Mouse (Mus musculus) right cerebral cortex, postnatal 10 days (tissue): Measurements from ENCODE around the gene Ube2c.

Experiments used
- DNase-seq, 2 experiments: peaks; one replicate each; pipeline ENCODE4 v3.0.0; 2021; ENCODE audit warnings: low spot score in 2 of 2

Gene Ube2c

GRCm38 (mm10) chr2:164769258-164770037 lies at the start of gene Ube2c:
Ube2c (plus strand) TSS chr2:164769898.
- peak; percentile 99 to 100 for DNase-seq

GRCm38 (mm10) chr2:164723276-164723675 lies 46.4 kb upstream of the Ube2c start:
- no peak for DNase-seq

DNA sequence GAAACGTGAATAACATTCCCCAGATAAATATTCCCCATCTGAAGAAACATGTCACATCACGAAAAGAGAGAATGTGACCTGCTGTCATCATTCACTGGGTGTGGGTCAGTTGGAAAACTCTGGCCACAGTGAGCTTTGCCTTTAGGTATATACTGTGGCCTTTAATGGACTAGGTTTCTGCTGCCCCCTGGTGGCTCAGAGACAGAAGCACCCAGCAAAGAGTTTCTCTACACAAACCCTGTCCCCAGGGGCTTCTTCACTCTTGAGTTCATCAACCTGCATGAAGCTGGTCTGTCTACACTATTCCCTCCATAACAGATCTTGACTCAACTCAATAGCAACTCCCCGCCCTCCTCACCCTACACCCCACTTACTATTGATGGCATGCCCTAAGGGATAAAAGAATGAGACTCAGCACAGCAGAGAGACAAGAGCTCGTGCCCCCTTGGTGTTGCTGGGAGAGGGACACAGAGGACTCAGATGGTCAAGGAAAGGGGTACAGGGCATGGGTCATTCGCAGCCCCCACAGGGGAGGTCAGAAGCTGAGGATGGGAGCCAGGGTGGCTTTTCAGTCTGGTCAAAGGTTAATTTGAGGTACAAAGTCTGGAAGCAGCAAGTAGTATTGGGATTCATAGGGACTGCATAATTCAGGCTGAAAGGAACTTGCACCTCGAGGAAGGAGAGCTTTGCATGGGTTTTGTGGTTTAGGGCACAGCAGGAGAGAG lies 43.6 kb upstream of the Ube2c start:
- peak; percentile 64 to 74 for DNase-seq

- no peak for DNase-seq
Observed at GRCm38 (mm10) chr2:164731719-164732118, 38.0 kb upstream of the Ube2c start.

- DNase-seq, result no peak
Observed at GRCm38 (mm10) chr2:164733259-164733658, 36.4 kb upstream of the Ube2c start.

DNA sequence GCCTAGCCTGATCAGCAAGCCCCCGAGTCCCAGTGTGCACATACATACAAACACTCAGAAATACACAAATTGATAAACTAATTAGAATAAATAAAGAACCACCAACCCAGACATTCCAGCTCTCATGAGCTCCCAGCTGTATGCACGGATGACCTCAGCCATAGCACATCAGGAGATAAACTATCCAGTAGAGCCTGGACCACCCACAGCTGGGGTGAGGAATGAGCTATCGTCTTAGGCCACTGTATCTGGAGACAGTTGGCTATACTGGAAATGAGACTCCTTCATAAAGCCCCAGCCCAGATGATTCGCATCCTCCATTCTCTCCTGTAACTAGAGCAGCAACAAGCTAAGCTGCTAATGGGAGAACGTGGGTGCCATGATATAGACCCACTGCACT lies 34.9 kb upstream of the Ube2c start:
- no peak for DNase-seq

GRCm38 (mm10) chr2:164735446-164735845 lies 34.3 kb upstream of the Ube2c start:
- no peak for DNase-seq

- no peak for DNase-seq
Observed at GRCm38 (mm10) chr2:164737377-164738090, 32.2 kb upstream of the Ube2c start.

- no peak for DNase-seq
Observed at GRCm38 (mm10) chr2:164739876-164740275, 29.8 kb upstream of the Ube2c start.

DNA sequence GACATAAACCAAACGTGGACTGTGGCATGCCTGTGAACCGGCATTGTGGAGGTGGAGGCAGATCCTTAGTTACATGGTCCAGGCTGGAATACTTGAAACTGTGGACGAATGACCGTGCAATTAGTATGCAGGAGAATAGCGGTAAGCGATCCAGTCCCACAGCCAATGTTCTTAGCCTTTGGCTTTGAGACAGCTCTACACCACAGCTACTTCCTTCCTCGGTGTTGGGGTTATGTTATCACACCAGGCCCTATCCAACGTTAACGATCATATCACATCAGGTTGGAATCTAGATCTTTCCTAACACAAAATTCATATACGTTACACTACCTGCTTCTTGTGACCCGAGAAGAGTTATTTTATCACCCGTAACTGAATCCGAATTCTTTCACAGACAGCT lies 24.7 kb upstream of the Ube2c start:
- no peak for DNase-seq

DNA sequence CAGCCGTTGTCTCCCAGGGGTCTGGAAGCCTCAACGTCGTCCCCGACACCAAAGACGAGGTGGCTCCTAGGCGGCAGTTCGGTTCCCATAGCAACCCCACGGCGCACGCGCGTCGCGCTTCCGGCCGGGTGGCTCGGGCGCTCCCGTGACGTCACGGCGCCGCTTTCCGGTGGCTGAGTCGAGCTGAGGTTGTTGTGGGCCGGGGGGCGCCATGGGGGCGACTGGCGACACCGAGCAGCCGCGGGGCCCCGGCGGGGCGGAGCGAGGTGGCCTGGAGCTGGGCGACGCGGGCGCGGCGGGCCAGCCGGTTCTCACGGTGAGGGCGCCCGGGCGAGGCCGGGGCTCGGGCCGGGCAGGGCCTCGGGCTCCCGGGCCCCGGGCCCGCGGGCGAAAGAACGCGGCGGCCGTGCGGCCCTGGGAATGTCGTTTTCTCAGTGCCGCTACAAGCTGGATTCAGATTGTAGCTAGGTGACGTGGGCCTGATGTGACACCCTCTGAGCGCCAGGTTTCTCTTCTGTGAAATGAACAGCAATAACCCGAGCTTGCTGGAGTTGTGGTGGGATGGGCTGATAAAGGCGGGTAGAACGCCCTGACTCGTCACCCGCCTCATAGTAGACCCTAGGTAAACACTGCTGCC lies 23.7 kb upstream of the Ube2c start, which contains the start of the genes Wfdc3 and Dnttip1:
TSS of gene Wfdc3 (minus strand) at position 89 of the 637 bp plus-strand sequence.
TSS of gene Dnttip1 (plus strand) at position 141 of the 637 bp plus-strand sequence.
- DNase-seq, result peak; percentile 96 to 97

GRCm38 (mm10) chr2:164746693-164747092 lies 23.0 kb upstream of the Ube2c start:
- DNase-seq, result no peak

DNA sequence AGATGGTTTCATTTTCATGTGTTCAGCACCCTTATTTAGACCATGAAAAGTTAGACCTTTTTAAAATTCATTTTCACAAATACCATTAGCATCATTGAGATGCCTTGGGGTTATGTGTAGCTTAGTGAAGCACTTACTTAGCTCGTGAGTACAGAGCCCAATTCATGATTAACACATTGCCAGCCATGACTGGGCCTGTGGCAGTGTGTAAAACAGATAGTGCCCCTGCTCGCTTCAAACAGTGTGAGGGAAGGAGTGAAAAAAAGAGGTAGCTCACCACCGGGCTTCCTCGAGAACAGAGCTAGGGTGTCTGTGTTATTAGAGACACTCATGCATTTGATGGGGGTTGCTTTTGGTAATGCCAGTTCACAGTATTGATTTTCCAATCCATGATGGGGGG lies 21.5 kb upstream of the Ube2c start:
- no peak for DNase-seq

DNA sequence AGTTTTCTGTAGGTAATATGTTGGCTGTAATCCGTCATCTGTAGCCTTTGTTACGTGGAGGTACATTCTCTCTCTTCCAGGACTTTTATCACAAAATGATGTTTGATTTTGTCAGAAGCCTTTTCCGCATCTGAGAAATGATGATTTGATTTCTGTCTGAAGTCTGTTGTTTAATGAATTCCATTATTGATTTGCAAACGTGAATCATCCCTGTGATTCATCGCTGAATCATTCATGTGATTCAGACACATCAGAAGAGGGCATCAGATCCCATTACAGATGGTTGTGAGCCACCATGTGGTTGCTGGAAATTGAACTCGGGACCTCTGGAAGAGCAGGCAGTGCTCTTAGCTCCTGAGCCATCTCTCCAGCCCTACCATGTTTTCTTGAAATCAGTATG lies 20.7 kb upstream of the Ube2c start:
- no peak for DNase-seq

GRCm38 (mm10) chr2:164752454-164752853 lies 17.2 kb upstream of the Ube2c start:
- DNase-seq, result no peak

- DNase-seq, result no peak
Observed at GRCm38 (mm10) chr2:164754105-164754504, 15.6 kb upstream of the Ube2c start.

DNA sequence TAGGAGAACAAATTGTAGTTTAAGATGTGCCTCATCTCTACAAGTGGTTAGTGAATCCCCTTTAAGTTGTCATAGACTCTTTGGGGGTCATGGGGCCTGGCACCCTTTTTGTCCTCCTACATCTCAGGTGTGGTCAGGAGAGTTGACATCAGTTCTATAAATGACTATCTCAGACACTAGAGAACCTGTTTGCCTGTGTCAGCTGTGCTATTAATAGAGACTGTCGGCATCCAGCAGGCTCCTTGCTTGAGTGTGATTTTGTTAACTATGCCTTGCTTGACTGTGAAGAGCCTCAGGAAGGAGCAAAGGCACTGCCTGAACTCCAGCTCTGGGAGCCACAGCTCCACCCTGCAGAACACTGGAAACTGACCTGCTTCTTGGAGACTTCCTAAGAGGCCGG lies 14.9 kb upstream of the Ube2c start:
- no peak for DNase-seq

- DNase-seq, result no peak
Observed at GRCm38 (mm10) chr2:164757841-164758240, 11.9 kb upstream of the Ube2c start.

- no peak for DNase-seq
Observed at GRCm38 (mm10) chr2:164758692-164759091, 11.0 kb upstream of the Ube2c start.

DNA sequence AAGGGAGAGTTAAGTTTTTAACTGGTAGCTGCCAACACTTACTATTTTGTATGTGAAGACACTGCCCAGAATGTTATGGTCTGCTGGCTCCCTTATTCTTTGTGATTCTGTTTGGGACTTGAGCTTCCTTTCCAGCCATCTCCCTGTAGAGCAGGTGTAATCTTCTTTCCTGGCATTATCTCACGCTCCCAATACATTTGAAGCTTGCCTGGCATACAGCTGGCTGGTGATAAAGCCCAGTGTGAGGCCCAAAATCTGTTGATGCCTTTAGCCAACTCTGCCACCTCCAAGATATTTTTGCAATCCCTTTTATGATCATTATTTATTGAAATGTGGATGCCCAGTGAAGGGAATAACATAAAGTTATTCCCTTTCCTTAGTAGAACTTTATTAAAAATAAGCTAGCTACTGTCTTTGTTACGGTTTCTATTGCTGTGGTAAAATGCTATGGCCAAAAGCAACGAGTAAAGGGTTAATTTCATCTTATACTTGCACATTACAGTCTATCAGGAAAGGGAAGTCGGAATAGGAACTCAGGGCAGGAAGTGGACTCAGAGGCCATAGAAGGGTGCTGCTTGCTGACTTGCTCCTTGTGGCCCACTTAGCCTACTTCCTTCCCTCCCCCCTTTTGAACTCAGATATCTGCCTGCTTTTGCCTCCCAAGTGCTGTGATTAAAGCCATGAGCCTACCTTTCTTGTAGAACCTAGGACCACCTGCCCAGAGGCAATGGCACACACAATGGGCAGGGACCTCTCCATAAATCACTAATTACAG lies 9.5 kb upstream of the Ube2c start:
- no peak for DNase-seq

DNA sequence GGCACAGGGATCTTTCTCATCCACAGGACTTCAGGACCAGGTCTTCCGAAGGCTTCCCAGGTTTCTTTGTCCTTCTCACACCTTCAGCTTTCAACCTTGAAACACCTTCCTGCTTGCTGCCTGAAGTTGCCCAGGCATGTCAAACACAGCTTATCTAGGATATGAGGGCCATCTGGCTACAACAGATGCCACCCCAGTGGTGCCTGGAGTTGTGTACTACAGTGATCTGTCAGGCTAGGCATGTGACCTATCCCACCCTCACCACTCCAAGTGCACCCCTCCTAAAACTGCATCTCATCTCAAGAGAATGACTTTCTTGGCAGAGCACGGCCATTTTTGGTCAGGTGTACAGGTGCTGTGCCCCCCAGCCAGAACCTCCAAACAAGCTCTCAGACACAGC lies 8.2 kb upstream of the Ube2c start:
- DNase-seq, result no peak
